Mouse (Mus musculus) lung, adult 2 months (tissue): Measurements from ENCODE around the gene Eml4.

Experiments
- CTCF ChIP-seq: fragments of 200-500 bp; IDR thresholded peaks from 2 replicates; pipeline ENCODE4 v1.5.1; 2011; ENCODE audit warnings: mild to moderate bottlenecking, low read length, control low read depth; ENCODE audit not compliant: insufficient read depth
- POLR2A ChIP-seq: fragments of 200-500 bp; IDR thresholded peaks from 2 replicates; pipeline ENCODE4 v1.6.1; 2011; ENCODE audit warnings: low read depth, mild to moderate bottlenecking, control low read depth, low read length, borderline replicate concordance; ENCODE audit errors: extremely low read depth

DNA sequence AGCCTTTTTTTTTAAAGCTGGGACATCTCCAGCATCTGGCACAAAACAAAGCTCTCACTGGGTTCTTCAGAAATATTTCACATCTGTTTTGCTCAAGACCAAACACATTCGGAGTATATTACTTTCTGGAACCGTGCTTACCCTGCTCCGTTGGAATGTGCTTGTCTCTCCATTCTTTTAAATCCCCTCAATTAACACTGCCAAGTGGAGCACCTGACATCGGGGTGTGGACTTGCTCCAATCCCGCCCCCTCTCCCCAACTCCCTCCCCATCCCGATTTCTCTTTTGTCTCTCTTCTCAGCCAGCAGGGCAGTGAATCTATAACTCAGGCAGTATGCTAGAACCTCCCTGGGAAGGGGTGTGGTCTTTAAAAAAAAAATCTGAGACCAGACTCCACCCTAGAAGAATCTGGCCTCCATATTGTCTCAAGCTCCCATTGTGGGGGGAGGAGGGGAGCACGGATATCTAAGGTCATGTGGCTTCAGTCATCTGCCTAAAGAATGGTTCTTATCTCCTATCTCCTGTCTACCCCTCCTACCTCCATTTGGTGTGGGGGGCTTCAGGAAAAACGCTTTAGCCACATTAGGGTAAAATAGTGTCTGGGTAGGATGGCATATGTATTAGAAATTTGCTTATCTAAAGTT lies 37.6 kb upstream of the Eml4 start:
- no peak for TF ChIP-seq CTCF
- TF ChIP-seq POLR2A: no peak
